Mouse (Mus musculus): Measurements from ENCODE around the gene Ermp1.

DNA sequence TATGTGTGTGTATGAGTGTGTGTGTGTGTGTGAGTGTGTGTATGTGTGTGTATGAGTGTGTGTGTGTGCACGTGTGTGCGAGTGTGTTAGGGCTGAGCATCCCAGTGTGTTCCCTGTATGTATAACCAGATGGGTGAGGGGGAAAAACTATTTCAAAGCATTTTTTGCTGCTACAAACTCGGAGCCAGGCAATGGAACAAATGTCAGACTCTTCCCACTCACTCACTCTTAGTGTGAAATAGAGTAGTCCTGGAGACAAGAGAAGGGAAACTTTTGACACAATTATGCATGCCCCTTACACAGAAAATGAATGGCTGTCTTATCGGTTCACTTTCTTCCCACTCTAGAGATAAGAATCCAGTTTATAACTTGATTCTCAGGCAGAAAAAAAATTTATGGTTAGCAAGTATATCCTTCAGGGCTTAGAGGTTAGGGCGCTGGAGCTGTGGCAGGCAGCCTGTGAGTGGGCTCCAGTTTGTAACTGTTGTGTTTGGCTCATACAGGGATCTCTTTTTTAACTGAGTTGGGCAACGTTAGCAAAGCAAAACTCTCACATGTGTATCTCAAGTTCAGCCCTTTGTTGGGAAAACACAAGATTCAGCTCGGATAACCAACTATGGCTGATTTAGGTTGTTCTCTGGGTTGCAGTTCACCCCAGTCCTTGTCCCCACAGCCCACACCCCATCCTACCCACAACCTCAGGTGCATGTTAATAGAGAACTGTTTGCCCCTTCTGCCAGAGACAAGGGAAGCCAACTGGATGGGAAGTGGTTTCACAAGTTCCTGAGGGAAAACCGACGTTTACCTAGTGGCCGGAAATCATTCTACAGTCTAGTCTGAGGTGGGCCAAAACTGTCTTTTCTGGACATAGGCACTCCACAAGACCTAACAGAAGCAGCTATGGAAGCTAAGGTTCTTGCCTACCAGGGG lies 12.9 kb upstream of the Ermp1 start:
- no peak for TF ChIP-seq CTCF (IDR thresholded peaks at IDR 0.05; ENCODE audit: control insufficient read depth, insufficient read depth, insufficient replicate concordance, low read depth, low read length)
- no peak for TF ChIP-seq POLR2A (IDR thresholded peaks at IDR 0.05; ENCODE audit: control insufficient read depth, low read depth, low read length)

Measured in testis, adult 2 months (tissue).